Mouse (Mus musculus) CD8-positive naive resting alpha-beta T cell, adult 57 days (primary cell): ENCODE measurements around the gene Elmod3. TPM values are rescaled to one million over a fixed set of nuclear protein-coding genes. Genes with fewer than 3 reads are reported as not detected.

Experiments used
- total RNA-seq: library from RNA; stranded (reverse); gene quantifications from one replicate; pipeline ENCODE4 v1.2.4, GENCODE M21; 2023

The Elmod3 gene
- 13.2 TPM for total RNA-seq

GRCm38 (mm10) chr6:72597956-72598753 is at the start of gene Elmod3, which contains the start of gene Retsat:
TSS of gene Elmod3 (minus strand) at chr6:72598413.
TSS of gene Retsat (plus strand) at chr6:72598475.

GRCm38 (mm10) chr6:72616643-72617288 is 18.6 kb upstream of the Elmod3 start, which contains the start of gene Tgoln1:
TSS of gene Tgoln1 (minus strand) at chr6:72617000.

GRCm38 (mm10) chr6:72544283-72544987 is 53.8 kb downstream of the Elmod3 start, which contains the start of gene Capg:
TSS of gene Capg (plus strand) at chr6:72544391.

GRCm38 (mm10) chr6:72521607-72522006 is 76.6 kb downstream of the Elmod3 start, which contains the start of gene Sh2d6:
TSS of gene Sh2d6 (minus strand) at chr6:72521707.

Other genes with a start within 250 kb of the Elmod3 start
- 2.4 TPM for gene Tmem150a, start 243.0 kb downstream of the Elmod3 start, total RNA-seq
- gene Rnf181, start 231.5 kb downstream of the Elmod3 start, total RNA-seq = 72.8 TPM
- gene Vamp5, start 217.9 kb downstream of the Elmod3 start, total RNA-seq = 9.8 TPM
- 60.7 TPM for gene Vamp8, start 207.7 kb downstream of the Elmod3 start, total RNA-seq
- 19.6 TPM for gene Ggcx, start 184.1 kb downstream of the Elmod3 start, total RNA-seq
- 238 TPM for gene Mat2a, start 158.9 kb downstream of the Elmod3 start, total RNA-seq
- not detected for gene Sh2d6, start 76.7 kb downstream of the Elmod3 start, total RNA-seq
- gene Capg, start 54.0 kb downstream of the Elmod3 start, total RNA-seq = 33.5 TPM
- gene Retsat, start 62 bp upstream of the Elmod3 start, total RNA-seq = 5.8 TPM
- gene Tgoln1, start 18.6 kb upstream of the Elmod3 start, total RNA-seq = 138 TPM
- 2.5 TPM for gene Tcf7l1, start 190.8 kb upstream of the Elmod3 start, total RNA-seq